Mouse (Mus musculus) heart, adult 2 months (tissue): ENCODE measurements at regions not wholly inside any gene's neighbourhood (a gene's known extent, or its start where the extent isn't known, plus 50 kb on each side); places are given as distances from the start of the nearest gene placed in this dataset.

Experiments
- DNase-seq, 2 experiments: peaks; one replicate each; pipeline ENCODE4 v3.0.0; 2021
- H3K27ac ChIP-seq: fragments of 200-600 bp; 2 replicates; pipeline ENCODE4 v1.8.1; 2022
- H3K27me3 ChIP-seq: fragments of 200-500 bp; 2 replicates; pipeline ENCODE4 v1.6.1; 2012; ENCODE audit warnings: mild to moderate bottlenecking, low read length, inconsistent platforms, mixed read lengths; ENCODE audit not compliant: control insufficient read depth, insufficient read depth
- H3K36me3 ChIP-seq: fragments of 200-500 bp; 2 replicates; pipeline ENCODE4 v1.6.1; 2012; ENCODE audit warnings: low read length, inconsistent platforms; ENCODE audit not compliant: control insufficient read depth, insufficient read depth
- H3K4me1 ChIP-seq: fragments of 200-500 bp; 2 replicates; pipeline ENCODE4 v1.6.1; 2011; ENCODE audit warnings: low read length; ENCODE audit not compliant: control insufficient read depth, insufficient read depth
- H3K4me3 ChIP-seq: fragments of 200-600 bp; 2 replicates; pipeline ENCODE4 v1.8.1; 2022
- H3K79me2 ChIP-seq: fragments of 200-500 bp; replicated peaks from 2 replicates; pipeline ENCODE4 v1.6.1; 2012; ENCODE audit warnings: mild to moderate bottlenecking, inconsistent platforms, low read length, moderate library complexity, mixed read lengths; ENCODE audit not compliant: control insufficient read depth, insufficient read depth
- H3K9ac ChIP-seq: fragments of 200-500 bp; 2 replicates; pipeline ENCODE4 v1.6.1; 2012; ENCODE audit warnings: low read depth, mild to moderate bottlenecking, control low read depth, inconsistent platforms, low read length, mixed read lengths
- CTCF ChIP-seq: fragments of 200-600 bp; IDR thresholded peaks from 2 replicates; pipeline ENCODE4 v1.8.1; 2022; ENCODE audit warnings: antibody characterized with exemption, mild to moderate bottlenecking, moderate library complexity
- EP300 ChIP-seq: fragments of 200-500 bp; IDR thresholded peaks from 2 replicates; pipeline ENCODE4 v1.6.1; 2011; ENCODE audit warnings: low read depth, low read length, control low read depth; ENCODE audit not compliant: insufficient read depth
- POLR2A ChIP-seq: fragments of 200-500 bp; IDR thresholded peaks from 2 replicates; pipeline ENCODE4 v1.6.1; 2011; ENCODE audit warnings: mild to moderate bottlenecking, low read depth, low read length, control low read depth; ENCODE audit not compliant: insufficient read depth
- WGBS: fragments of 180-500 bp; shearing (Covaris S2); methylation state at CpG from one replicate; pipeline ENCODE4 v1.1.7; 2018; 5-methylcytosine and 5-hydroxymethylcytosine counted together
- intact Hi-C: fragments of 180-260 bp; cut with DNase I; formaldehyde crosslinking; loops from one replicate; pipeline ENCODE4 v1.15.1; 2025

- Histone ChIP-seq H3K27ac (no peak overlapping the region), H3K9ac (no peak overlapping the region), H3K79me2 (no peaks in the 10 kb centered on the region), H3K4me3 (no peak overlapping the region), H3K27me3 (no peaks in the 10 kb centered on the region), H3K4me1 (no peaks in the 10 kb centered on the region), H3K36me3 (no peaks in the 10 kb centered on the region)
- no peak for TF ChIP-seq EP300
- peak; percentile 79 for TF ChIP-seq CTCF
- WGBS: 24% methylated on average over 2 of the region's 2 CpGs
- peak in 1 of 2 experiments; percentile 42 for DNase-seq
- intact Hi-C loops: no loop called here
These were observed 111.7 kb downstream of the Cdh26 start for GRCm38 (mm10) chr2:178542032-178542431.

DNA sequence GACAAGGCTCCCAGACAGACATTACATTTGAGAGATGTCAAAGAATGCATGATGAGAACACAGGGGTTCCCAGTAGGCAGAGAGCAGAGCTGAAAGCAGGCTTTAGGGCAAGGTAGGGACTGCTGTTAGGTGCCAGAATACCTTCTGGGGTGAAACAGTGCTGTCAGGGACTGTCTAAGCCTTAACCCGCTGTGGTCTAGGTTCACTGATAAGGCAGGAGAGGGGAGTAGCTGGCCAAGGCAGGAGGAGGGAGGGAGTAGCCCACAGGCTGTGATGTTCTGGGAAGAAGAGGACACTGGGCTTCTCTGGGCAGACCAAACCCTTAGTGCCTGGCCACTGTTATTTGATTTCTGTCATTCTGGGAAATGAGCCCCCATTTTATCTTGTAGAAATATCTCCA is 114.1 kb downstream of the Cdh26 start:
- Histone ChIP-seq H3K36me3 (no peaks in the 10 kb centered on the region), H3K79me2 (no peaks in the 10 kb centered on the region), H3K4me1 (no peaks in the 10 kb centered on the region), H3K4me3 (no peak overlapping the region), H3K9ac (no peak overlapping the region), H3K27me3 (no peaks in the 10 kb centered on the region), H3K27ac (no peak overlapping the region)
- no peak for DNase-seq
- no peak for TF ChIP-seq POLR2A
- TF ChIP-seq CTCF: no peak
- no peak for TF ChIP-seq EP300
- intact Hi-C loops: no loop called here
- WGBS: 22% methylated on average over 1 of the region's 1 CpGs

DNA sequence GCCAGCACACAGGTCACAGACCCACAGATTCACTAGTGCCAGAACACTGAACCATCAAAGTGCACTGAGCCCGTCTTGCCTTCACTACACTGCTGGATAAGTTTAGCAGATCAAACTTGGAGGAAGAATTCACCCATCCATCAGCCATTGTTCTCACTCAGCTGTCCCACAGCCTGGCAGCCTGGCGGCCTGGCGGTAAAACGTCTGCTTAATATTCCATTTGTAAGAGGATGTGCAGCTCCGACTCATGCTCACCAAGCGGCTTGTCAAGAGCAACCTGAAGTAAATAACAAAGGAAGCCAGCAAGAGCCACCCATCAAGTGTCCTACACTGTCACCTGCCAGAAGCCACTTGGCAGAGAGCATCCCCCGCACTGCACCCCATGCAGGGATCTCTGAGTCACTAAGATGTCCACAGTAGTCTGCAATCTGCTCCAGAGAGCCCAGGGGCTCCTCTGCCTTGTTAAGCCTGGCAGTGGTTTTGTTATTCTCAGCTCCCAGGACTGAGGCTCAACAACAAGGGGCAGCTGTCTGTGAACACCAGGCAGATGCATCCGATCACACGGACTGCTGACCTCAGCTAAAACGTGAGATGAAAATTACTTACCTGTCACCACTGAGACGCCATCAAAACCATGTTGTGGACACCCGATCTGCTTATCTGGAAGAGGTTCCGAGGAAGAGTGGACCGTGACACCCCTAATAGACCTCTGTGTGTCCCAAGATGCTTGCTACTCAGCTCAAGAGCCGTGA is 115.4 kb downstream of the Cdh26 start:
- Histone ChIP-seq H3K27me3 (no peaks in the 10 kb centered on the region), H3K4me3 (no peak overlapping the region), H3K9ac (no peak overlapping the region), H3K79me2 (no peaks in the 10 kb centered on the region), H3K27ac (no peak overlapping the region), H3K36me3 (no peaks in the 10 kb centered on the region), H3K4me1 (no peaks in the 10 kb centered on the region)
- 73% methylated on average over 15 of the region's 15 CpGs for WGBS
- no peak for TF ChIP-seq CTCF
- TF ChIP-seq EP300: no peak
- TF ChIP-seq POLR2A: no peak
- DNase-seq: no peak
- intact Hi-C loops: no loop called here

- intact Hi-C loops: no loop called here
- Histone ChIP-seq H3K36me3 (no peaks in the 10 kb centered on the region), H3K27ac (no peak overlapping the region), H3K27me3 (no peaks in the 10 kb centered on the region), H3K79me2 (no peaks in the 10 kb centered on the region), H3K4me1 (no peaks in the 10 kb centered on the region), H3K4me3 (no peak overlapping the region), H3K9ac (no peak overlapping the region)
- no peak for TF ChIP-seq CTCF
- no peak for TF ChIP-seq EP300
- no peak for TF ChIP-seq POLR2A
- WGBS: 64% methylated on average over 3 of the region's 3 CpGs
- no peak for DNase-seq
These were observed 116.0 kb downstream of the Cdh26 start for GRCm38 (mm10) chr2:178546353-178546720.

- no peak for DNase-seq
- no peak overlapping the region for H3K27ac ChIP-seq
- no peak overlapping the region for H3K4me3 ChIP-seq
- no peaks in the 10 kb centered on the region for H3K36me3 ChIP-seq
- H3K79me2 ChIP-seq: no peaks in the 10 kb centered on the region
- no peaks in the 10 kb centered on the region for H3K27me3 ChIP-seq
- TF ChIP-seq CTCF: no peak
- no peak for TF ChIP-seq EP300
- TF ChIP-seq POLR2A: no peak
- intact Hi-C loops: no loop called here
- WGBS: 64% methylated on average over 3 of the region's 3 CpGs
- no peak overlapping the region for H3K9ac ChIP-seq
- H3K4me1 ChIP-seq: no peaks in the 10 kb centered on the region
These were observed 116.6 kb downstream of the Cdh26 start for GRCm38 (mm10) chr2:178546888-178547287.

DNA sequence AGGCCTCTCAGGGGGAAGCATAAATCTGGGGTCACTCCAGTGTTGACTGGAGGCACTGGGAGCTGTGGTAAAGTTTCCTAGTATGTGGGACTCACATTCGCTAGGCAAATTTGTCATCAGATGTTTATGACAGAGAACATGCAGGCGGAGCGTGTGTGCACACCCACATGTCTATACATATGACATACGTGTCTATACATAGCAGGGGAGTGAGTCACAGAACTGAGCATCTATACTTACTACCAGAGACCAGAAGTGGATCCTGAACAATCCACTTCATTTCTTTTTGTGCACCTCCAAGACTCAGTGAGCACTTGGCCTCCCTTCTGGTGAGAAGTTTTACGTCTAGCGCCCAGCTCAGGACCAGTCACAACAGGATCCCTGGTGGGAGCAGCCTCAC is 118.6 kb downstream of the Cdh26 start:
- H3K9ac ChIP-seq: no peak overlapping the region
- no peaks in the 10 kb centered on the region for H3K79me2 ChIP-seq
- DNase-seq: no peak
- H3K4me1 ChIP-seq: no peaks in the 10 kb centered on the region
- no peak overlapping the region for H3K27ac ChIP-seq
- H3K27me3 ChIP-seq: no peaks in the 10 kb centered on the region
- no peak for TF ChIP-seq POLR2A
- H3K36me3 ChIP-seq: no peaks in the 10 kb centered on the region
- intact Hi-C loops: no loop called here
- H3K4me3 ChIP-seq: no peak overlapping the region
- WGBS: 87% methylated on average over 6 of the region's 6 CpGs
